Mouse (Mus musculus) adipocyte (in vitro differentiated cells): ENCODE data around the gene Atp1b1.

Source experiments
- DNase-seq: peaks from one replicate; pipeline ENCODE4 v3.0.0-alpha.2; 2016; ENCODE audit warnings: low spot score

The Atp1b1 gene

DNA sequence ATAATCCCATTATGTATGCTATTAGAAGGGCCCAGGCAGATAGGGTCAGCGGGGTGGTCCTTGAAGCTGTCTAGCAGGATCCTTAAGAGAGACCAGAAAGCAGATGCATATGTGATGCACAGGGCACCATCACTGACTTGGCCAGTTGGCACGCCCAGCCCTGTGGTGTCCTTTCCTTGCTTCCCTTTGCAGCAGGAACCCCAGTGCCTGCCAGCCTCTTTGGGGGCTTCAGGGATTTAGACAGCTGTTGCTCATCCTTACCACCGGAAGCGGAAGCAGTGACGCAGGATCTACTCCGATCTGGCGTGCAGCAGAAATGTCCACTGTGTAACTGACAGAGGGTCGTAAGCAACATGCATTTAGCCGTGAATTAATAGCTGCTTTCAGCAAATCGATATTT, 9.3 kb upstream of the Atp1b1 start:
- no peak for DNase-seq

DNA sequence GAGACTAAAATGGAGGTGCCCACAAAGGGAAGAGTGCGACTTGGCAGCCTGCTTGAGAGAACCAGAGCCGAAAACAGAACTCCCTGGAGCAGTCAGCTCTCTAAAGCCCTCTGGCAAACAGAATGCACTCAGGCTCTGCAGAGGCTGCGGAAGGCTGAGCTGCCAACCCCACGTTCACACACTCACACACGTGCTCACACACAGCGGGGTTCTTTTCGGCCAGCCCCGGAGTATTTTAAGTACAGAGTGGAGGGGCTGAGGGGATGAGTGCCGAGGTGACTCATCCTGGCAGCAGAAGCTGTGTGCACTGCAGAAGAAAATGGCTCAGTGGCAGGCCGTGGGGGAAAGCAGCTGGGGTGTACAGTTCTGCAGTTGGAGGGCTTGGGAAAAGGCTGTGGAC, 3.6 kb upstream of the Atp1b1 start:
- DNase-seq: no peak

DNA sequence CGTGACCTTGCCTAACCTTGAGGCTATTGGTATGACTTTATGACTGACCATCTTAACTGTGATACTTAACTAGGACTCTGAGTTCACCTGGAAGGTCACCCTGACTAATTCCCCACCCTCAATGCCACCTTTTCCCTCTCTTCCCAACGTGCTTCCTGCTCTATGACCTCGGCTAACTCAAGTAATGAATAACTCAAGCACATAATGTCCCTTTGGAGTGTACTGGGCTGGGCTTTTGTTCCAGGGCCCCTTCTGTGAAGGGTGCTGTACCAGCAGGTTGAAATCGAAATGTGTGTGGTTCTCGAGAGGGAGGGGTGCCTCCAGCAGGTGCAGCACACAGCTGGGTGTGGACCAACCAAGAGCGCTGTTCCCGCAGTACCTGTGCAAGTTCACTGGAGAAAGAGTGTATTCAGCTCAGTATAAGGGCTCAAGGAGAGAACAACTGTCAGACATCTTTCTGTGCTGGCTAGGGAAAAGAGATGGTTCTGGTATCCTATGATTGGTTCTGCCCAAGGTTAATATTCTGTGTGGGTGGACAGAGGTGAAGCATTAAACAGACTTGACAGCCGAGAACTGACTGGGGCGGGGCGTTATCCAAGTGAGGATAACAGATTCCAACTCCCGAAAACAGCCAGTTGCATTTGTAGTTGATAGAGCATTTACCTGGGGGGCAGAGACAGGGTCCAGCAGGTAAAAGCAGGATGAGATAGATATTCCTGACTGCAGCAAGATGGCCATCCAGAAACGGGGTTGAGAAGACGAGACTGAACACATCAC, 3.0 kb upstream of the Atp1b1 start:
- DNase-seq: no peak

DNA sequence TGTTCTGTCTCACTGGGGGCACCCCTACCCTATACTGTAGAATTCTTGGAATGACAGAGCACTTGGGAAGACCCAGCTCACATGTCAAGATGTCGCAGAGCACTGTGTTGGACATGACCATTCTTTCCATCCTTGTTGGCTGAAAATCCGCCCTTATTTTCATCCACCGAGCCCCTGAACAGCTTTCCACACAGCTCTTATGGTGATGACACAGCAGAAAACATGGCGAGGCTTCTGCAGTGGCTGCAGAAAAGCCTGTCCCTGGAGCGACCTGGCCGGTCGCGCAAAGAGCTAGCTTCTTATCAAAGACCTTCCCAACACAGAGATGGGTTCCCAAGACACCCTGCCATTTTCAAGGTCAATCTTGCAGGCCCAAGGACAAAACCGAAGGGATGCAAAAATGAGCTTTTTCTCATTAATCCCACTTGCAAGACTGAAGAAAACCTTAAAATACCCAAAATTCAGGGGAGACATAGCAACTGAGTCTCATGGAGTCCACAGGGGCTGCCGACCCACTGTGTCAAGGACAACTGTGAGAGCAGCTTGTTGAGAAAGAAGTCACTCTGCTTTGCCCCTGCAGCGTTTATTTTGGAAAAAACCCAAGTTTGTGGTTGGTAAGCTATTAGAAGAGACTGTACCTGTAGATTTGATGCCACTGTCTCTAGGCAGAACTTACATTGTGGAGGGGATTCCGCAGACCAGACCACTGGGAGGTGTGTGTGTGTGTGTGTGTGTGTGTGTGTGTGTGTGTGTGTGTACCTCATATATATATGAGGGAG, 1.2 kb upstream of the Atp1b1 start:
- no peak for DNase-seq

DNA sequence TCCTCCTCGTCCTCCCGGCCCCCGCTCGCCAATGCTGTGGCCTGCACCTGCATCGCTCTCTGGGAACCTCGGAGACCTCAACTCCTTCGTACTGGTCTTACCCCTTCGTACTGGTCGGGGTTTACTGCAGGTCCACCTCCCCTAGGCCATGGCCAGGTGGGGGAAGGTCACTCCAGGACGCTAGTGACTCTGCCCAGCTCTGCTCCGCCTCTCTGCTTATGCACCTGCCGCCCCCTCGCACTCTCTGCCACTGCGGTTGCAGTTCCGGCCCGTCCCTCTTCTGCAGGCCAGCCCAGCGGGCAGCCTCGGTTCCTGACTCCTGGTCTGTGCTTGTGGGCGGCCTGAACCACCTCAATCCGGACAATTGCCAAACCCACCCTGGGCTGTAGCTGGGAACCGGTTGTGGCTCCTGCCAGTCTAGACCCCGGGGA, 481 bp upstream of the Atp1b1 start:
- DNase-seq: no peak

DNA sequence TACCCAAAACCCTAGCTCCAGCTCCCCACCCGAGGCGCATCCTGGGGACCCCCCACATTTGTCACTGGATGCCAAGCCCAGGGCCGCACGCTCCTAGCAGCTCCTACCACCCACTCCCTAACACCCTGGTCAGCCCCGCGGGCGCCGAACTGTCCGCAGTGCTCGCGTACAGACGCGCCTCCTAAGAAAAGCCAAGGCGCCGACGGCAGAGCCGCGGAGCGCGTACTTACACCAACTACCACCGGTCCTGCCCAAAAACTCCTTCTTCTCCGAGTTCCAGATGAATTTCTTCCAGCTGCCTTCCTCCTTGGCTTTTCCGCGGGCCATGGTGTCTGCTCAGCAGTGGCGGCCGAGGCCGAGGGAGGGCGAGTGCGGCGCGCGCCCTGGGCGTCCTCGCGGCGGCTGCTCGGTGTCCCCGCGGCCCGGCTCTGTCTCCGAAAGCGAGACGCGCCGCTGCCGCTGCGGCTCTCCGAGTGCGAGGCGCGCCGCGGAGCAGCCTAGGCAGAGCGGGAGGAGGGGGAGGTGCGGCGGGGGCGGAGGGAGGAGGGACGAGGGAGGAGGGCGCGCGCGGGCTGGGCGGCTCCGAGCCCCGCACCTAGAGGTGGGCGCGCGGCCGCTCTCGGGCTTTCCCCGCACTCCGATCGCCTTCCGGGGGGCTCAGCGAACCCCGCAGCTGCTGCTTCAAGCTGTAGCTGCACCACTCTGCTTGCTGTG, 467 bp downstream of the Atp1b1 start:
- DNase-seq: peak; percentile 13

DNA sequence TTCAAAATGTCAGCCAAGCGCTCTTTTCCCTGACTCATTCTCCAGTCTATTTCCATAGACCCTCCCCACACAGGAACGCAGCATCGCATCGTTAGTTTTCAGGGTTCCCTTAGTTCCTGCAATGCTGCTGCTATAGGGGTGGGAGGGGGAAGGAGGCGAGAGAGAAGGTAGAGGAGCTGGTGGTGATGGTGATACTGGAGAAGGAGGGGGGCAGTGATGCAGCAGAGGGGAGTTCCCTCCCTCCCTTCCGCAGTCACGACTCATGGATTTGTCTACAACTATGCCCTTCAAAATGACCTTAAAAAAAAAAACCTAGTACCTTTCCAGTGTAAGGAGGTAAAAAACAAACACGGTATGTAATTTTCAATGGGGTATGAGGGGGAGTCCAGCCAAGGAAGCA, 1.4 kb downstream of the Atp1b1 start:
- no peak for DNase-seq

DNA sequence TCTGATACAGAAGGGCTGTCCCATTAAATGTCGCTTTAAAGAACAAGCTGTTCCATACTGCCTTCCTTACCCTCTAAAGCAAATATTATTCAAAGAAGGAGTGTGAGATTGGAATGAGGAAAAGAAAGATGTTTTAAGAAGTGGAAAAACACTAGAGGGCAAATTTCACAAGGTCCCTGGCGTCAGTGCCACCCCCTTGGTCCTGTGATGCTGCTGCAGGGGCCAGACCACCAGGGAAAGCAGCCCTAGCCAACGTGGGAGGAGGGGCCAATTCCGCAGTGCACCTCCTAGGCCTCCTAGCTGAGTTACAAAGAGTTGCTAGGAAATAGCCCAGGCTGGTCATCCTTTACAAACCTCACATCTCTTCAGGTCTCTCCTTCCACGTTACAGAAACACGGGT, 2.1 kb downstream of the Atp1b1 start:
- DNase-seq: no peak

DNA sequence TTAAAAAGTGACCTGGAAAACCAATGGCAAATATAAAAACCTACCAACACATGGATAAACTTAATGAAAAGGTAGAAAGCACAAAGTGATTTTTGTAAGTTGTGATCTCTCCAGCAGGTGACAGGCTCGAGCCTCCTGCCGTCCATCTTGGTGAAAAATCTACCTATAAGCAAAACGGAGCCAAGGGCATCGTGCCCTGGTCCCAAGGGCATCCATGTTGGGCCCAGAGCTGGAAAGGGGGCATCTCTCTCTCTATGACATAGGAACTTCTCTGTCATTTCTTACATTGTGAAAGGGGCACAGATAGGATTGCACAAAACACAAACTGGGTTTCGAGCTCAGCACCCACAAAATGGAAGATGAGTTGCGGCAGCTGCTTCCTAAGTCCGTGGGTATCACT, 2.5 kb downstream of the Atp1b1 start:
- no peak for DNase-seq

DNA sequence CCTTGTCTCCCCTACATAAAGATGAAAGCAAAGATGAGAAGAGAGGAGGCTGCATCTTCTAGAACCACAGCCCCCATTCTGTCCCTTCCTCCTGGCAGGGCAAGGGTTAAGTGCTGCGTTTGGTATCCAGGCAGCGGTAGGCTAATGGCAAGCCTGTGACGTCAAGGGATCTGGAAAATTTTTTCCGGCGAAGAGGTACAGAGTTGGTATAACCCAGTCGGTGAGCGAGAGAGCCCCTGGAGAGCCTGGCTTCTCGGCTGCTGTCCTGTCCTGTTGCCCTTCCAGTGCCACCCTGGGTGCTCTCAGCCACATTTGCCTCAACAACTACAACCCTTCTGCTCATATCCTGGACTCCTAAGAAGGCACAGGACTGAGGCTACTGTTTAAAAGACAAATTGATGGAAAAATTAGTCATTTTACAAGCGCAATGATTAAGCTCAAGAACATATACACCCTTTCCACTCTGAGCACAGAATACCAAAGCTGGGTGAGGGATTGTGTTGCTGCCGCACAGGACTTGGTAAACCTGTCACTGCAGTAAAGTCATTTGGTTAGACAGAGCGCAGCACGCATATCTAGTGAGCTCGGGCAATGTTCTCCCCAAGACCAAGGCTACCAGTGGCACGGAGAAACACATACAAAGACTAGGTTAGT, 3.3 kb downstream of the Atp1b1 start:
- no peak for DNase-seq

DNA sequence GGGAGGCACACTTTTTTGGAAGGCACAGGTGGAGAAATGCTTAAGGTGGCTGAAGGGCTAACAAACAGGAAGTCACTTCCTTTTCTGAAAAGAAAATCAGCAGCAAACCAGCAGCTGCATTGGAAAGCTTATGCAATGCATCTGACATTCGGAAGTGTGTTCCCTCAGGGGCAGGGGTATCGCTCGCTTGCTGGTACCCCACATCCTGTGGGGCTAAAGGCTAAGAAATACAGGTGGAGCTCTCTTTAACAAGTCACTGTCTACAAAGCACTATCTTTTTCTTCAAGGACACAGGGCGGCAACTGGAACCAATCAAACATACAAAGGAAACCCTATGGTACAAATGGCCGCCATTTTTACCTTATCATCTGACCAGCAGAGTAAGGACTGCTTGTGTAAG, 4.4 kb downstream of the Atp1b1 start:
- DNase-seq: no peak

DNA sequence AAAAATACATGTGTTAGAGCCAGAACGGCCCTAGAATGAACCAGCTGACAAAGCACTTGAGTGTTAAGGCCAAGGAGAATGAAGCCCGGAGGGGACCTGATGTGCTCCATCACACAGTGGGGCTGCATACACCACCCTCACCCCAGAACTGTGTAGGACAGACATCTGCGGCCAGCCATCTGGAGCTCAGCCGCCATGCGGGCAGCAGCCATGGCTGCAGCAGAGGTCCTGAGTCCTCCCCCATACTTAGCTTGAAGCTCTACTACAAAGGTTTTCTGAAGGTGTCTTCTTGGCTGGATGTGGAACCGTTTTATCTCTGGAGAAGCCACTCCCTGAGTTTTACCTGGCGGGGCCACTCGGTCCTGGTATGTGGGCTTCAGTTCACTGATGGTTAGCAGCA, 5.0 kb downstream of the Atp1b1 start:
- DNase-seq: no peak

DNA sequence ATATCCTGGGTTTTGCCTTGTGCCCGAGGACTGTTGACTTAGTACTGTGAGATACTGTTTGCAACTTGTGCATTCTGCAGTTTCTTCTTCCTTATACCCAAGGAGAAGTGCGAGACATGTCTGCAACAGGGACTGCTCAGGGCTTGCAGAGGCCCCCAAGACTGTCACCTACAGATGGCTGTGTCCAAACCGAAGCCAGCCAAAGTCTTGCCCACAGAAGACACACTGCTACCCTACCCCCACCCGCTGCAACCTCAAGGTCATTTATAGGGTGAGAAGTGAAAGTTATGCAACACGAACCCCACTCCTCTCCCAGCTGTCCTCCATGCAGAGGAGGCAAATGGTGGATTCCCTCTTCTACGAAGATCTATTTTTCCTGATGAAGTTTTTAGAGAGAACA, 5.6 kb downstream of the Atp1b1 start:
- DNase-seq: no peak

DNA sequence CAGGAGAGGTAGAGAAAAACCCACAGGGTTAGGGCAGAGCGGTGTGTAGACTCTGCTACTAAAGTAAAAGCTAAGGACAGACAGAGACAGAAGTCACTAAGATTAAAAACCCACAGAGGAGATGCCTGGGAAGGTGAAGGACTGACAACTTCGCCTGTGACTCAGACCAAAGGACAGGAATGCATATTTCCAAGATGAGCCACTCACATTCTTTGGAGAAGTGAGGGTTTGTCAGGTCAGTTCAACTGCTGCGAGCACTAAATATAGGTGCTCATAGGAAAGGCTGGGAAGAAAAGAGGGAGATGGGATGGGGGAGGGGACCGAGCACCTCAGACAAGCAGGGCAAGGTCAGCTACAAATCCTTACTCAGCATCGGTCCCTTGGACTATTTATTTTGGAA, 6.8 kb downstream of the Atp1b1 start:
- DNase-seq: no peak

DNA sequence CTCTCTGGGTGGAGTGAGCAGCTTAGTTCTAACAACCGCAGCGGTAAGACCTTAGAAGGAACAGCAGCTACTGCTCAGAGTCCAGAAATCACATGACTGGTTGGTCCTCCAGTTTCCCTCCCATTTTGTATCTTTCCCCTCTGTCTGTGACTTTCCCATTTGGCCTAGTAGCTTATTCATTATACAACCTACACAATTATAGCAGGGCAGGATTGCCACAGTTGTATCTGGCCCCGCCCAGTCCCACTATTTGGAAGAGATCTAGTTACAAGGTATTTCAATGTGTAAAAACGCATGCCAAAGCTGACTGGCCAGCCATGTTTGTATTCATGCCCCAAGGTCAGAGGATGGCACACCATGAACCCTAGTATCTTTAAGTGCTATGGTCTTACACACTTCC, 7.5 kb downstream of the Atp1b1 start:
- no peak for DNase-seq

DNA sequence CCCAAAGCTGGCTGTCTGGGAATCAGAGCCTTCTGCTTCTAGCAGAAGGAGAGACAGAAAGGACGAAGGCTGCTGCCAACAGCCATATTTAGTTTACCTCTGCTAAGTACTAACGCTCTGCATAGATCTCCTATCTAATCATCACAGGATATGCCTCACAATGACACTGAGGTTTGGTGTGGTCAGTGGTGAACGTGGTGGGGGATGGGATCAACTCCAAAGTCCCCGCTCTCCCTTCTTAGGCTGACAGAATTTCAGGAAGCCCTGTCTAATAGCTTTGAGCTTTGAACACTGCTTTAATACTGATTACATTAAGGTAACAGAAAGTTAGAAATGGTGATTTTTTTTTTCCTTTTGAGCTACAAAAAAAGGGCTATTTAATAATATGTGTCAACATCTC, 7.9 kb downstream of the Atp1b1 start:
- DNase-seq: no peak

DNA sequence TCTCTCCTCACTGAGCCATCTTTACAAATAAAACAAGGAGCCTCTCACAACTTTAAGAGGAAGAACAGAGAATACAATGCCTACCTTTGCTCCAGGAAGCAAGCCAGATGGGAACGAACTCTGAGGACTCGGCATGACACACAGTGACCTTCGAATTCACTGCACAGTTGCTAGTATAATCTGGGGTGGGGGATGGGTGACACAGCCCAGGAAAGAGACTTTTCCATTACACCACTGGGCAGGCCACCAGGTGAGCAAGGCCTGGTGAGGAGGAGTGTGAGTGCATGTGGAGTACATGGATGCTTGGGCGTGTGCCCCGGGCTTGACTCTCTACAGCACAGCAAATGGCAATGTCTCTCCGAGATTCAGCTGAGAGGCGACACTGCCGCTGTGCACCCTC, 8.5 kb downstream of the Atp1b1 start:
- no peak for DNase-seq

DNA sequence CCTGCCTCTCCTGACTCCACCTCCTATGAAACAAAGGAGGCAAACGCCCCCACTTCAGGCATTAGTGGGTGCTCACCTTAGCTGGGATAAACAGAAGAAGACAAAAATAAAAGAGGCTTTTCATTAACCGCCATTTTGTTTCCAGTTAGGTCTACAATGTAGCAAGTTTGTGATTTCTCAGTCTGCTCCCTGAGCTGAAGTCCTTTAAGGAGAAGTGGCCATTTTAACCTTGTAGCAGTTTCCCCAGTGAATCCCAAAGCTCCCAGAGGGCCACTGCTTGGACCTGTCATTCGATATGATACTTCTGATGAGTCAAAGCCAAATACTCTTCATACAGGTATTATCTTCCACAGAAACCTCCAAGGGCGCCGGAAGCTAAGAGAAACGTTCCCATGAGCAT, 10.6 kb downstream of the Atp1b1 start:
- DNase-seq: no peak

DNA sequence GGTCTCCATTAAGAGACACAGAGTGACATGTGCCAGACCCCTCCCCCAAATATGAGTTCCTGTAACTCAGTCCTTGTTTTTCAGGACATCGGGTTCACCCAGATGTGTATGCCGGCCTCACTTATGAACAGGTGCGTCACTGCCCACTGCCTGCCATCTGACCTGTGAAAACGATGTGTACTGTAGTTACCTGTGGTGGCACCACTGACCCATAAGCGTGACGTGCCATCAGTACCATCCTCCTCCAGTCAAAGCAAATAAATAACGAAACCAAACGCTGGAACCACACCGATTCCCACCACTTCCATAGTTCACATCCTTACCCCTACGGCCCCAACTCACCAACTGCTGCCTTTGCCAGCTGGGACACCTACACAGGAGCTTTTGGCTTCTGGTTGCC, 11.6 kb downstream of the Atp1b1 start:
- no peak for DNase-seq

DNA sequence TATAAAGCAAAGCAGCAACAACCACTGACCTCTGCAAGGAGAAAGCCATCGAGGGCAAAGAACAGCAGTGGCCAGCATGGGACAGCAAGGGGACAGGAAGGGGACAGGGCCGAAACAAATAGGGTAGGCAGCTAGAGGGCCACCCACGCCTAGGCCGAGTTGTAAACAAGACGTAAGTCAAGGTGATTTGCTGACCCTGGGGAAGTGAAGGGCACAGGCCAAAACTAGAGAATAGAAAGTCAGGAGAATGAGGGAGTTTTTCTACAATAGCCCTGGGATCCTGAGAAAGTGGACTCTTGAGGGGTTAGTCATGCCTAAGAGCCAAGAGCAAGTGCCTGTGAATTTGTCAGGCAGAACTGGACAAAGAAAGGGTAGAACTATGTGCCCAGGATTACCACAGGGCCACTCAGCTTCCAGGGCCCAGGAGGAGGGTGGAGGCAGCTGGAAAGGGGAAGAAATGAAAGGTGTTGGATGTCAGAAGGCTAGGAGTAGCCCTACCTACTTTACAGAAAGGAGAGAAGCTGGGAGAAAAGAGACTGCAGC, 12.5 kb downstream of the Atp1b1 start:
- no peak for DNase-seq

DNA sequence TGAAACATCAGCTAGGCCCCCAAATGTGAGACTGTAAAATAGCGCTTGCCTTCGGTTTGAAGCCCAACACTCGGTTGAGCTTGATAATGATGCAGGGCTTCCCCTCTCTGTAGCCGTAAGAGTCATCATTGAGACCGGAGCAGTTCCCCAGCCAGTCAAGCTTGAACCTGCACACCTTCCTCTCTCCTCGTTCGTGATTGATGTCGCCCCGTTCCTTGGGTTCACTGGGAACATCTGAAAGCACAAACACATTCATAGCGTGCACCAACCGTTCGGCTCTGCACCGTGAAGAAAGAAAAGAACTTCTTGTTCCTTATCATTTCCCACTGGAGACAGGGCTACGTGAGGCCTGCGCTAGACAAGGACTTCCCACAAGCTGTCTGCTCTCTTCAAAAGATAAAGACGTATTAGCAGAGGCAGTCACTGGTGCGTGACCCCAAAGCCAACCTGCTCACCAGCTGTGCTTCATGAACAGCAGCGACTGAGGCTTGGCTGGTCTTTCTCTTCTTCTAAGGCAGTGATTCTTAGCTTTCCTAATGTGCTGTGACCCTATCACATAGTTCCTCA, 16.7 kb downstream of the Atp1b1 start:
- no peak for DNase-seq
